Mouse (Mus musculus) kidney, embryonic 15.5 days (tissue): ENCODE results near the gene Lyst. TPM values are rescaled to one million over a fixed set of nuclear protein-coding genes. Genes with fewer than 3 reads are reported as not detected.
"Not testable (repeated sequence)": the region's sequence is repeated elsewhere in the genome, so short reads cannot be mapped to it uniquely, and the experiment has no call there.

ENCODE experiments used
- ATAC-seq: fragments of 200-750 bp; cut with Nextera tagmentation; replicated peaks from 2 replicates; pipeline ENCODE4 v1.8.0; 2017; ENCODE audit warnings: moderate TSS enrichment; ENCODE audit not compliant: low FRiP score
- H3K27ac ChIP-seq: fragments of 300-500 bp; sonication (generic); 2 replicates; pipeline ENCODE4 v1.5.1; 2015; ENCODE audit warnings: mild to moderate bottlenecking, inconsistent platforms
- H3K27me3 ChIP-seq: fragments of 300-500 bp; sonication (generic); 2 replicates; pipeline ENCODE4 v1.6.1; 2015; ENCODE audit warnings: inconsistent platforms
- H3K36me3 ChIP-seq: fragments of 300-500 bp; sonication (generic); 2 replicates; pipeline ENCODE4 v1.6.1; 2015; ENCODE audit warnings: inconsistent platforms
- H3K4me1 ChIP-seq: fragments of 300-500 bp; sonication (generic); 2 replicates; pipeline ENCODE4 v1.6.1; 2015; ENCODE audit warnings: inconsistent platforms
- H3K4me2 ChIP-seq: fragments of 300-500 bp; sonication (generic); 2 replicates; pipeline ENCODE4 v1.6.1; 2015; ENCODE audit warnings: moderate library complexity, mild to moderate bottlenecking, inconsistent platforms
- H3K4me3 ChIP-seq: fragments of 300-500 bp; sonication (generic); replicated peaks from 2 replicates; pipeline ENCODE4 v1.5.1; 2015; ENCODE audit warnings: mild to moderate bottlenecking, inconsistent platforms
- H3K9ac ChIP-seq: fragments of 300-500 bp; sonication (generic); 2 replicates; pipeline ENCODE4 v1.6.1; 2015; ENCODE audit warnings: mild to moderate bottlenecking, inconsistent platforms
- H3K9me3 ChIP-seq: fragments of 300-500 bp; sonication (generic); replicated peaks from 2 replicates; pipeline ENCODE4 v1.6.1; 2016; ENCODE audit warnings: inconsistent platforms
- WGBS: fragments of 180-500 bp; shearing (Covaris S2); methylation state at CpG from one replicate; pipeline ENCODE4 v1.1.7; 2015; ENCODE audit warnings: mixed read lengths; 5-methylcytosine and 5-hydroxymethylcytosine counted together
- polyA plus RNA-seq: library from polyadenylated mRNA; unstranded; fragments of >200 nt; fragmentation: Nextera tagmentation; extraction: Ambion mirVana; gene quantifications from 2 replicates; pipeline ENCODE4 v1.2.1, GENCODE M21; 2015

The Lyst gene
- polyA plus RNA-seq, 1 experiment from 2014 or later = 4.2 TPM

GRCm38 (mm10) chr13:13666103-13666502 lies 75.9 kb downstream of the Lyst start:
- not testable (repeated sequence) for ATAC-seq, H3K27me3 ChIP-seq, H3K4me1 ChIP-seq, H3K9me3 ChIP-seq, H3K4me3 ChIP-seq, H3K9ac ChIP-seq, H3K4me2 ChIP-seq, H3K27ac ChIP-seq, H3K36me3 ChIP-seq
- WGBS = 74% methylated on average over 2 of the region's 2 CpGs

GRCm38 (mm10) chr13:13670669-13671068 lies 80.5 kb downstream of the Lyst start:
- Histone ChIP-seq H3K9me3 (no peaks in the 10 kb centered on the region), H3K4me3 (no peak overlapping the region), H3K36me3 (peaks cover 18% of the 10 kb centered on the region), H3K27ac (no peak overlapping the region), H3K4me2 (no peak overlapping the region), H3K4me1 (no peaks in the 10 kb centered on the region), H3K27me3 (no peaks in the 10 kb centered on the region), H3K9ac (no peak overlapping the region)
- 49% methylated on average over 5 of the region's 5 CpGs for WGBS
- ATAC-seq = no peak

GRCm38 (mm10) chr13:13671585-13672328 lies 81.6 kb downstream of the Lyst start:
- H3K36me3 ChIP-seq = peaks cover 18% of the 10 kb centered on the region
- no peaks in the 10 kb centered on the region for H3K27me3 ChIP-seq
- no peak overlapping the region for H3K9ac ChIP-seq
- H3K4me1 ChIP-seq = no peaks in the 10 kb centered on the region
- no peak for ATAC-seq
- H3K27ac ChIP-seq = no peak overlapping the region
- WGBS = 65% methylated on average over 6 of the region's 6 CpGs
- H3K9me3 ChIP-seq = no peaks in the 10 kb centered on the region
- H3K4me2 ChIP-seq = no peak overlapping the region
- no peak overlapping the region for H3K4me3 ChIP-seq

- Histone ChIP-seq H3K4me2 (no peak overlapping the region), H3K36me3 (peaks cover 29% of the 10 kb centered on the region), H3K27ac (no peak overlapping the region), H3K4me1 (no peaks in the 10 kb centered on the region), H3K27me3 (no peaks in the 10 kb centered on the region), H3K9ac (no peak overlapping the region), H3K4me3 (no peak overlapping the region), H3K9me3 (no peaks in the 10 kb centered on the region)
- 79% methylated on average over 4 of the region's 4 CpGs for WGBS
- no peak for ATAC-seq
Observed at GRCm38 (mm10) chr13:13674669-13675343, 84.6 kb downstream of the Lyst start.

- H3K9me3 ChIP-seq = no peaks in the 10 kb centered on the region
- no peak overlapping the region for H3K4me3 ChIP-seq
- ATAC-seq = no peak
- no peaks in the 10 kb centered on the region for H3K27me3 ChIP-seq
- peaks cover 22% of the 10 kb centered on the region for H3K36me3 ChIP-seq
- no peak overlapping the region for H3K27ac ChIP-seq
- H3K4me1 ChIP-seq = no peaks in the 10 kb centered on the region
- 83% methylated on average over 8 of the region's 8 CpGs for WGBS
- H3K4me2 ChIP-seq = no peak overlapping the region
- no peak overlapping the region for H3K9ac ChIP-seq
Observed at GRCm38 (mm10) chr13:13677871-13678270, 87.7 kb downstream of the Lyst start.

- no peak for ATAC-seq
- Histone ChIP-seq H3K9me3 (no peaks in the 10 kb centered on the region), H3K4me3 (no peak overlapping the region), H3K36me3 (peaks cover 17% of the 10 kb centered on the region), H3K4me2 (no peak overlapping the region), H3K4me1 (no peaks in the 10 kb centered on the region), H3K9ac (no peak overlapping the region), H3K27ac (no peak overlapping the region), H3K27me3 (no peaks in the 10 kb centered on the region)
- 64% methylated on average over 6 of the region's 6 CpGs for WGBS
Observed at GRCm38 (mm10) chr13:13681642-13682041, 91.4 kb downstream of the Lyst start.

GRCm38 (mm10) chr13:13703476-13703875 lies 113.3 kb downstream of the Lyst start:
- Histone ChIP-seq H3K4me1 (no peaks in the 10 kb centered on the region), H3K9me3 (no peaks in the 10 kb centered on the region), H3K9ac (no peak overlapping the region), H3K27ac (no peak overlapping the region), H3K4me2 (no peak overlapping the region), H3K27me3 (no peaks in the 10 kb centered on the region), H3K36me3 (peaks cover 14% of the 10 kb centered on the region), H3K4me3 (no peak overlapping the region)
- ATAC-seq = no peak
- 83% methylated on average over 5 of the region's 5 CpGs for WGBS

- not testable (repeated sequence) for H3K9ac ChIP-seq, ATAC-seq, H3K4me1 ChIP-seq, H3K4me2 ChIP-seq, H3K4me3 ChIP-seq, H3K27ac ChIP-seq, H3K9me3 ChIP-seq, H3K27me3 ChIP-seq, H3K36me3 ChIP-seq
- 93% methylated on average over 17 of the region's 17 CpGs for WGBS
Observed at GRCm38 (mm10) chr13:13721435-13721834, 131.2 kb downstream of the Lyst start.

GRCm38 (mm10) chr13:13723293-13723692 lies 133.1 kb downstream of the Lyst start:
- no peak for ATAC-seq
- Histone ChIP-seq H3K9ac (no peak overlapping the region), H3K4me1 (no peaks in the 10 kb centered on the region), H3K36me3 (peaks cover 10% of the 10 kb centered on the region), H3K4me2 (no peak overlapping the region), H3K27me3 (no peaks in the 10 kb centered on the region), H3K27ac (no peak overlapping the region), H3K4me3 (no peak overlapping the region), H3K9me3 (no peaks in the 10 kb centered on the region)
- 87% methylated on average over 3 of the region's 3 CpGs for WGBS

- Histone ChIP-seq H3K4me1 (no peaks in the 10 kb centered on the region), H3K27me3 (no peaks in the 10 kb centered on the region), H3K9me3 (no peaks in the 10 kb centered on the region), H3K9ac (no peak overlapping the region), H3K36me3 (peaks cover 10% of the 10 kb centered on the region), H3K4me3 (no peak overlapping the region), H3K27ac (no peak overlapping the region), H3K4me2 (no peak overlapping the region)
- no peak for ATAC-seq
Observed at GRCm38 (mm10) chr13:13723786-13724185, 133.6 kb downstream of the Lyst start.

GRCm38 (mm10) chr13:13739232-13739631 lies 149.0 kb downstream of the Lyst start:
- ATAC-seq = no peak
- no peaks in the 10 kb centered on the region for H3K27me3 ChIP-seq
- H3K9me3 ChIP-seq = no peaks in the 10 kb centered on the region
- WGBS = 90% methylated on average over 4 of the region's 4 CpGs
- no peak overlapping the region for H3K27ac ChIP-seq
- no peak overlapping the region for H3K4me2 ChIP-seq
- H3K9ac ChIP-seq = no peak overlapping the region
- peaks cover 27% of the 10 kb centered on the region for H3K36me3 ChIP-seq
- no peak overlapping the region for H3K4me3 ChIP-seq
- no peaks in the 10 kb centered on the region for H3K4me1 ChIP-seq

GRCm38 (mm10) chr13:13745911-13746310 lies 155.7 kb downstream of the Lyst start:
- Histone ChIP-seq H3K9ac (no peak overlapping the region), H3K27me3 (no peaks in the 10 kb centered on the region), H3K36me3 (peaks cover 47% of the 10 kb centered on the region), H3K4me3 (no peak overlapping the region), H3K4me2 (no peak overlapping the region), H3K9me3 (no peaks in the 10 kb centered on the region), H3K27ac (no peak overlapping the region), H3K4me1 (no peaks in the 10 kb centered on the region)
- ATAC-seq = no peak
- 91% methylated on average over 3 of the region's 3 CpGs for WGBS
